Mouse (Mus musculus): ENCODE results near the gene Hist2h2bb.

Hist2h2bb gene

DNA sequence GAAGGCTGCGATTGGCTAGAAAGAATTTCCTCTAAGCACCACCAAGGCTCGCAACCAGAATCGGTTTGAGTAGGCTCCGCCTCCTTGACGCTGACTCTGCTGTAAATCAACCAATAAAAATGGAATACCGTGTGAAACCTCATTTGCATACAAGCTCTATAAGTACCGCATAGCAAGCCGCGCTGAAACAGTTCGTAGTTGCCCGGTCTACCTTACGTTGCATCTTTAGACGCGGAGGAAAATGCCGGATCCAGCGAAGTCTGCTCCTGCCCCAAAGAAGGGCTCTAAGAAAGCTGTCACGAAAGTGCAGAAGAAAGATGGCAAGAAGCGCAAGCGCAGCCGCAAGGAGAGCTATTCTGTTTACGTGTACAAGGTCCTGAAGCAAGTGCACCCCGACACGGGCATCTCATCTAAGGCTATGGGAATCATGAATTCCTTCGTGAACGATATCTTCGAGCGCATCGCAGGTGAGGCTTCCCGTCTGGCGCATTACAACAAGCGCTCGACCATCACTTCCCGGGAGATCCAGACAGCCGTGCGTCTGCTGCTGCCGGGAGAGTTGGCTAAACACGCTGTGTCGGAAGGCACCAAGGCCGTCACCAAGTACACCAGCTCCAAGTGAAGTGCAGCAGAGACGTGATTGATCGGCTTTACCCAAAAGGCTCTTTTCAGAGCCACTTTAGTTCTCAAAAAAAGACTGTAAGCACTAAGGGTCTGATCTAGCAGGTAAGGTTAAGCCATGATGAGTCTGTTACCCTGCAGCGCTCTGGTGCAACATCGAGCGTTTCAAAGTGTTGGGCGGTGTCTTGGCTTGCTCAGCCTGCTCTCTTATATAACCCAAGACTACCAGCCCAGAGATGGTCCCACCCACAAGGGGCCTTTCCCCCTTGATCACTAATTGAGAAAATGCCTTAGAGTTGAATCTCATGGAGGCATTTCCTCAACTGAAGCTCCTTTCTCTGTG lies at the start of gene Hist2h2bb:
TSS of gene Hist2h2bb (plus strand) at position 242 of the 964 bp plus-strand sequence.
- 1% methylated on average over 45 of the region's 45 CpGs for WGBS

DNA sequence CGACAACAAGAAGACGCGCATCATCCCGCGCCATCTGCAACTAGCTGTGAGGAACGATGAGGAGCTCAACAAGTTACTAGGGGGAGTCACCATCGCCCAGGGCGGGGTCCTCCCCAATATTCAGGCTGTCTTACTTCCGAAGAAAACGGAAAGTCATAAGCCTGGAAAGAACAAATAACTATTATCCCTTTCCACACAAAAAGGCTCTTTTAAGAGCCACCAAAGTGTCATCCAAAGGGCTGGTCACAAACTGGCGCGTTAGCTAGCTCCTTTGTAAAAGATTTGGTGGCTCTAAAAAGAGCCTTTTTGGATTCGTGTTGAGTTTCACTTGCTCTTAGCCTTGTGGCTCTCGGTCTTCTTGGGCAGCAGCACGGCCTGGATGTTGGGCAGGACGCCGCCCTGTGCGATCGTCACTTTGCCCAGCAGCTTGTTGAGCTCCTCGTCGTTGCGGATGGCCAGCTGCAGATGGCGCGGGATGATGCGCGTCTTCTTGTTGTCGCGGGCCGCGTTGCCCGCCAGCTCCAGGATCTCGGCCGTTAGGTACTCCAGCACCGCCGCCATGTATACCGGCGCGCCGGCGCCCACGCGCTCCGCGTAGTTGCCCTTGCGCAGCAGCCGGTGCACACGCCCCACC lies 49.3 kb upstream of the Hist2h2bb start:
- under 1% methylated on average over 34 of the region's 47 CpGs for WGBS

DNA sequence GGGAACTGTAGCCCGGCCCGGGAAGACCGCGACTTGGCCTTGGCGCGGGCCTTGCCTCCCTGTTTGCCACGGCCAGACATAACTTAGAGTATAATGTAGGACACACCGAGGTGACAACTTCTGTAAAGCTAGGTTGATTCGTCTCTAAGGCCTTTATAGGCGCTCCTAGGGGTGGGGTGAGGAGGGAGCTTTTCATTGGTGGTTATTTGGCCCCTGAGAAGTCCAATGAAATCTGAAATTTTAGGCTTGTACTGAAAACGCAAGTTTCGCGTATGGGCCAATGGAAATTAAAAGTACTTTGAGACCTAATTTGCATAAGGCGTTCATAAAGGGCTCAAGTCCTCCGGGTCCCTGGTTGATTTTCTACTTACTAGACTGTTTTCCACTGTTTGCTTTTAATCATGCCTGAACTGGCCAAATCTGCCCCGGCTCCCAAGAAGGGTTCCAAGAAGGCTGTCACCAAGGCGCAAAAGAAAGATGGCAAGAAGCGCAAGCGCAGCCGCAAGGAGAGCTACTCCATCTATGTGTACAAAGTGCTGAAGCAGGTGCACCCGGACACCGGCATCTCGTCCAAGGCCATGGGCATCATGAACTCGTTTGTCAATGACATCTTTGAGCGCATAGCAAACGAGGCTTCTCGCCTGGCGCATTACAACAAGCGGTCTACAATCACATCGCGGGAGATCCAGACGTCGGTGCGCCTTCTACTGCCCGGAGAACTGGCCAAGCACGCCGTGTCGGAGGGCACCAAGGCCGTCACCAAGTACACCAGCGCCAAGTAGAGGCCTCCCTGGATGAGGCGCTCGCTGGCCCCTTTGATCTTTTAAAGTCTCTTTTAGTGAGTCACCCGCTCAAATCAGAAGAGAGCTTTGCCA lies 48.5 kb upstream of the Hist2h2bb start, which contains the start of the genes Hist2h2ac and Hist2h2be:
TSS of gene Hist2h2ac (minus strand) at position 116 of the 875 bp plus-strand sequence.
TSS of gene Hist2h2be (plus strand) at position 355 of the 875 bp plus-strand sequence.
- whole genome bisulfite sequencing: under 1% methylated on average over 43 of the region's 43 CpGs

DNA sequence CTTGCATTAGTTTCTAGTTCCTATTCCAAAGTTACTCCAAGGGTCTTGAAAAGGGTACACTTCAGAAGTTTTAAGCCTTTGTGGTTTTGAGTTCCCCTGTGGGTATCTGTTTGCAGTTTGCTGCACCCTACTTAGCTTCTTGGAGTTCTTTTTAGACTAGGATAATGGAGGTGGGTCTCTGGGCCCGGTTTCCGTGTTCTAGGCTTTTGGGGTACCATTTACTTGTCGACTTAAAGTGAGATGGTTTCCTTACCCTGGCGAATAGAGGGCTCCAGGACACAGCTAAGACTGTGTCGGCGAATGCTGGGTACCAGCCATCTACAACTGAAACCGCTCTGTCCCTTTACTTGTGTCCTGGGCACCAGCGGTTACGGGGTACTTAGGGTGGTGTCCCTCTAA lies 47.9 kb upstream of the Hist2h2bb start:
- WGBS: 16% methylated on average over 9 of the region's 9 CpGs

DNA sequence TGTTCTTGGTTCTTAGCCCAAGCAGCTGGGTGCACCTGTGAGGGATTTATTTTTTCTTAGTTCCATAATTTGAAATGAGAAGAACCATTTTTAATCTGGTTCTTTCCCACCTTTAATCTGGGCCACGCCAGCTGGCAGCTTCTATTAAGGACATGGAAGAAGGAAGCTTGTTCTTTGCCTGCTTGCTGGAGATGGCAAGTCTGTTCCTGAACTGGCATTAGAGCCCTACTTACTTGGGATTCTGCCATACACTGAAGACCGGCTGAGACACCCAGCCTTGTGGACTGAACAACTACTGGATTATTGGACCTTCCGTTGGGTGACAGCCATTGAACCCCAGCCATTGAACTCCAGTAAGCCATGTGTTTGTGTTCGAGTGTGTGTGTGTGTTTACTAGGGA lies 46.8 kb upstream of the Hist2h2bb start:
- 64% methylated on average over 4 of the region's 4 CpGs for WGBS

- WGBS: 65% methylated on average over 2 of the region's 2 CpGs
Measured at GRCm38 (mm10) chr3:96225421-96225820, 44.1 kb upstream of the Hist2h2bb start.

DNA sequence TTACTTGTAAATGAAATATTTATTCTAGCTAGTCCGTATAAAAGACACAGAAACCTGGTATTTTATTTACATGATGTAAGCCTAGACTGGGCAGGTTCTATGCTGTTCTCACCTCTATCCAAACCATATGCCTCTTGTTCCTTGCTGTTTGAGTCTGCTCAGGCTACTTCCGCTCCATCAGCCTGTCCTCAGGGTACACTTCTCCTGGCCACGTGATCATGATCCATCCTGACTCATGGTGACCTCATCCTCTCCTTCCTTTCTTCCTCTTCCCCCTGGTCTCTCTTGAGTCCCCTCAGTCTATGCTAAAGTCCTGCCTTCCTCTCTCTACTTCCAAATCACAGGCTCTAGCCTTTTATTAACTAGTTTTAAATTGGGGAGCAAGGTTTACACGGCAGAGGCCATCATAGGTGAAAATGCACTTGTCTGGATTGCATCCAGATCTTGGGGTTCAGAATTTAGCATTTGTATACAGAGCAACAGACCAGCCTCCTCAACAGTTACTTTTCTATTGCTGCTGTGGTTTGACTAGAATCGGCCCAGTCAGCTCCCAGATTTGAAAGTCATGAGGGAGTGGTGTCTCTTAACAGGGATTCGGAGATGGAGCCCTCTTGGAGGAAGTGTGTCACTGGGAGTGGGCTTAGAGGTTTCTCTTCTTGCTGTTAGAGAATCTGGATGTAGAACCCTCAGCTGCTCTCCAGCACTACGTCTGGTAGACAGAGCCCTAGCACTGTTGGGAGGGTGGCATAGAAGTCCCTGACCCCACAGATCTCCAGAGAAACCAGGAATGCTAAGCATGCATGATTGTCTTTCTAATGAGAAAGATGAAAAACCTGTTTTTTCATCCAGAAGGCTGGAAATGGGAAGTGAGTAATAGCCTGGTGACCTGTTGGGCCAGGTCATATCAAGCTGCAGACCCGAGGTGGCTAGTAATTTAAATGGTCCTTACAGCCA lies 42.6 kb upstream of the Hist2h2bb start:
- 72% methylated on average over 8 of the region's 8 CpGs for WGBS

DNA sequence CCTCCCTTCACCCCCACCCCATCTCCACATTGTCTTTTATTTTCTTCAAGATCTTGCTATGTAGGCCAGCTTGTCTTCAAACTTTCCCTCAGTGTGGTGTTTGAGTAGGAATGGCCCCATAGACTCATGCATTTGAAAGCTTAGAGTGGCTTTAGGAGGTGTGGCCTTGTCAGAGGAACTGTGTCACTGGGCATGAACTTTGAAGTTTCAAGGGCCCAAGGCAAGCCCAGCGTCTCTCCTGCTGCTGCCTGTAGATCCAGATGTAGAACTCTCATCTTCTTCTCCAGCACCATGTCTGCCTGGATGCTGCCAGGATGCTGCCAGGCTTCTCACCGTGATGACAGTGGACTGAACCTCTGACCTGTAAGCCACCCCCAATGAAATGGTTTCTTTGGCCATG lies 40.7 kb upstream of the Hist2h2bb start:
- 82% methylated on average over 2 of the region's 2 CpGs for WGBS

- WGBS: 79% methylated on average over 2 of the region's 2 CpGs
Measured at GRCm38 (mm10) chr3:96230404-96230803, 39.1 kb upstream of the Hist2h2bb start.

DNA sequence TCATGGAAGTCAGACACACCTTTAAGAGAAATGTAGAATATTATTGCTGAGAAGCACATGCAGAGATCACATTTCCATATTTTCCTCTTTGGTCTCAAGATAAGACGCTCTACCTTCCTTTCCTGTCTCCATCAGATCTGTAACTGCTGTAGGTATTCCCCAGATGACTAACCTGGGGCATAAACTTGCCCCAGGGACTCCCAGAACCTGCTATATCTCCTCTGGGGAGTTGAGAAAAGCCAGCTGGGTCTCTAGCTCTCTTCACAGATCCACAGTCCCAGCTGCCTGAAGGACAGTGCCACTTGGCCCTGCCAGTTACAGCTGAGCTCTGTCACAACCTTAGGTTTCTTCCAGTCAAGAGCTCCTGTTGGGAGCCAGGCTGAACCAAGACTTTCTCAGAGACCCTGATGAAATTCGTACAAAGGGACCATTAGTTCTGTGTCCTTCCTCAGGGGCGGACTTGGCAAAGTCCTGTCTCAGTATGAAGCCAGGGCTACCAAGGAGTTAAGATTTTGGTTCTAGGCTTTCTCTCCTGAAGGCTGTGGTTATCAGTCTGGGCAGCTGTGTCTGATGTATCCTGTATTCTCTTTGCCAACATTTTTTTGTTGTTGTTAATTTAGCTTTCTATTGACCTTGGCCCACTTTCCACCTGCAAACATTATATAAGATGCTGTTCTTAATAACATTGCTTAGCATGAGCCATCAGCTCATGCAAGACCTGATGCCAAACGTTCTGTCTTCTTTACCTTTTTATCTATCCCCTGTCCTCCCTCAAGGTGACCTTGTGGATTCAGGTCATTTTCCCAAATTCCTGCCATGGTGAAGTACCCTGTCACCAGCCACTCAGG lies 38.4 kb upstream of the Hist2h2bb start:
- 77% methylated on average over 4 of the region's 4 CpGs for WGBS

DNA sequence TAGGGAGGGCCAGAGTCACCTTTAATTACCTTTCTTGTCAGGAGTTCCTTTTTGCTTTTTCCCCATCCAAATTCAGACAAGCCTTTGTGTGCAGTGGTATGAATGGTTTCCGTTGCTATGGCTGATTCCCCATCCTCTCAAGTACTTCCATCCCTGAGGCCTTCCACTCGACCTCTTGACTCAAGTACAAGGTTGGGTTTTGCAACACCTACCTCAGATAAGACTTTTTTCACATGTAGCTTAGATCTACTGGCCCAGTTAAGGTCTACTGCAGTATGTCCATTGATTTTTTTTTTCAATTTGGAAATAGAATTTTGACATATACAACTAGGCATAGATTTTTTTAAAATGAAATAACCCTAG lies 37.8 kb upstream of the Hist2h2bb start:
- WGBS: 68% methylated on average over 2 of the region's 2 CpGs

- WGBS: 71% methylated on average over 2 of the region's 2 CpGs
Measured at GRCm38 (mm10) chr3:96234914-96235313, 34.6 kb upstream of the Hist2h2bb start.

DNA sequence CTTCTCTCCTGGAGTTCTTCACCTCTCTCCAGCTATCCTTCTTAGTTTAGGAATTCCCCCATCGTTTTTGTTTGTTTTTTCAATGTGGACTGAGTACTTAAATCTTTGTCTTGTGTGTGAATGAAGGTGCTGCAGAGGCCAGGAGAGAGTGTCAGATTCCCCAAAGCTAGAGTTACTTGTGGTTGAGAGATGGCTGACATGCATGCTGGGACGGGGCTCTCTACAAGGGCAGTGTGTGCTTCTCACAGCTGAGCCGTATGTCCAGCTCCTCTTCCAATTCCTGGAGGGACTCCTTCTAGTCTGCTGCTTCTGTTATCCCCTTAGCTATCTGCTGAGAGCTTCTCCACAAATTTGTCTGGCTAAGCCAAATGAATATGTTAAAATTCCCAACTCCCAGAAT lies 33.7 kb upstream of the Hist2h2bb start:
- WGBS: 57% methylated on average over 3 of the region's 3 CpGs

DNA sequence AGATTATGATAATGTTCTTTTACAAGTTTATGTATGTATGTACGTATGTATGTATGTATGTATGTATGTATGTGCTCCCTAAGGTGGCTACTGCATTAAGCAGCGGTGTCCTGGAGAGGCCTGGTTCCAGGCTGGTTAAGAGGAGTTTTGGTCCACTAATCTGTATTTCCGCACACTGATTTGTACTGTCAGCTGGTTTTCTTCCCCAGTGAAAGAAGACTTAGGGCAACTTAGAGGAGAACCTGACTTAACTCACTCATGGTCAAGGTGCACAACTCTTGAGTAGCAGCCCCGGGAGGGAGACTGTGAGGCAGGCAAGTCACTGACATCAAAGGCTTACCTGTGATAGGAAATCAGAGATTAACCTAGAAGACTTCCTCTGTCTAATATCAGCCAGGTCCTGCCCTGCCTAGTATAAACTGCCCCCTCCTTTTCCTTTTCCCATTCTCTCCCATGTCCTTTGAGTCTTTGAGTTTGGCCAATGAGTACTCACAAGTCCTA lies 32.7 kb upstream of the Hist2h2bb start:
- WGBS: 89% methylated on average over 4 of the region's 4 CpGs

DNA sequence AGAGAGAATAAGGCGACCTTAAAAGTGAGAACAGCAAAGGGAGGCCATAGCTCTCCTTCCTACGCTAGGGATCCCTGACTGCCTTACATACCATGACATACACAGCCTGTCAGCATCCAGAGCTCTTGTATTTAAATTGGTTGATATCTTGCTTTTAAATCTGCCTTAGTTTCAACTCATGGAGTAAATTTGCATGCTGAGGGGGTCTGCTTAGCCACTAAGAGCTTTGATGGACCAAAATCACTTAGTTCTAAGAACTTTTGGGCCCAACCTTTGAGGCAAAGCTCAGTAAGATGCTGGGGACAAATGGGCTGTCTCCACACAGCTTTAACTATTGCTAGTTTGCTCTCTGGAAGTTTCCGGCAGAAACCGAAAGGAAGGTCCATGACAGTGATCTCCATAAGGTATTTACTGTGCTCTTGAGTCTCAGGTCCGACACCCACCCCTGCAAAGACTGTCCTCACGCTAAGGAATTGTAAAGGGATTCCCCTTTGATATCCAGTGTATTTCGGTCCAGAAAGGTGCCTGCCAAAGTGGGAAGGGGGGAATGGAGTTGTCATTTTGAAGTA lies 32.1 kb upstream of the Hist2h2bb start:
- WGBS: 80% methylated on average over 7 of the region's 7 CpGs

DNA sequence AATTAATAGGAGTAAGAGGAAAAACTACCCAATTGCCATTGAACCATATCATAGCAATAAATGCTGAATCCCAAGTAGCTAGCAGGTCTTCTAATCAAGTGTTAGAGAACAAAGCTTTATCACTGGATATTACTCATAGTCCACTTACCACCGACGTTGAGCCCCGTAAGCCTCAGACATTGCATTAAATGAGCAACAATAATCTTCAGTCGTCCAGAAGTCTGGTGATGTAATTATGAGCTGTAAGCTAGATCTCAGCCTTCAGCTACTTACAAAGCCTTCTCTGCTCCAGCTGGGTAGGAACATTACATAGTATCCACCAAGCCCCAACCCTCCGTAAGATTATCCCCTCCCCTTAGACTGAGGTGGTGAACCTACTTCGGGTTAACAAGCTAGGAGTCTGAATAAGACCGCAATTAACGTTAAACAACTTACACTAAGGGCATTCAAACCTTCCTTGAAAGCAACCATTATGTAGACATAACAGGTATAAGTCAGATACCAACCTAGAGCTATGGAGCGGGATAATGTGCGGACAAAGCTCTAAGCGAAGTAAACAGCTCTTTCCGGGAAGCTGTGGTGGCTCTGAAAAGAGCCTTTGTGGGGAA lies 31.5 kb upstream of the Hist2h2bb start:
- WGBS: 22% methylated on average over 12 of the region's 12 CpGs

DNA sequence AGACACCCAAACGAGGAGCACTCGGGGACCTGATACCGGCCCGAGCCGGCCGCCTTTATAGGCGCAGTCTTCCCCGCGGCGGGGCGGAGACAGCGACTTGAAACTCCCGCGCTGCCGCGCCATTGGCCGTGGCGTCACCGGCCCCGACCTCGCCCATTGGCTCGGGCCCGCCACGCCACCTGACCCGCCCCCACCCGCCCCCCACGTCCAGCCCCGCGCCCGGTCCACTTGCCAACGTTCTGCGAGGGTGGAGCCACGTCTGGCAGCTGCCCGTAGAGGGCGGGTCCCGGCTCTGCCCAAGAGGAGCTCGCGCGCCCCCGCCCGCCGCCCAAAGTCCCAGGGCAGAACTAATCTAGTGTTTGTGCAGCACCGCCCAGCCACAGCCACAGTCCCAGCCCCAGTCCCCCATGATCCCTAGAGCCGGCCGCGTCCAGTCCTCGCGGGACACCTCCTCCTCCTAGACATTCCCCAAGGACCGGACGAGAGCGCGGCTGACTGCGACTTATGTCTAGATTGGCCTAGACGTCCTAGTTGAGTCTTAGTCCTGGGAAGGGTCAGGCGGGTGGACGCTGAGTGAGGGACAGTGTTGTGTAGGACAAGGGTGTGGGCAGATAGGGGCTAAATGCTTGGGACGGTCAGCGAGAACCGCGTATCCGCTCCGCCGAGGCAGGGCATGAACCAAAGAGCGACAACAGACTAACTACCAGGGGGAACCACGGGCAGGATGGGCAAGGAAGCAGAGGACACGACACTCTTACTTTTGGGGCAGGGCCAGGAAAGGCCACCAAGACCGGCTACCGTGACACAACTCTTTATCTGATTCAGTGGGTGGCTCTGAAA lies 30.4 kb upstream of the Hist2h2bb start, which contains the start of gene Hist2h3c2:
TSS of gene Hist2h3c2 (minus strand) at position 174 of the 840 bp plus-strand sequence.
- WGBS: under 1% methylated on average over 24 of the region's 68 CpGs
